Mouse (Mus musculus): ENCODE results near the gene Mtss1l.
A peak's percentile ranks its signal among the peaks of the same experiment; 100 is the strongest.

GRCm38 (mm10) chr8:110776335-110776734 lies 55.1 kb downstream of the Mtss1l start:
- TF ChIP-seq EP300 (IDR thresholded peaks at IDR 0.05; ENCODE audit: insufficient read depth, low read depth, low read length) (no peak), POLR2A (IDR thresholded peaks at IDR 0.05; ENCODE audit: insufficient read depth, low read length) (no peak), CTCF (IDR thresholded peaks at IDR 0.05; ENCODE audit: low read depth, low read length) (peak; percentile 27)
